Mouse (Mus musculus) MEL (cell line): ENCODE data around the gene Tdp1. TPM values are rescaled to one million over a fixed set of nuclear protein-coding genes. Genes with fewer than 3 reads are reported as not detected.

Experiments
- DNase-seq: peaks from one replicate; pipeline ENCODE4 v3.0.0; 2011; ENCODE audit warnings: low read depth, low spot score
- H3K27ac ChIP-seq: 2 replicates; pipeline ENCODE4 v1.5.1; 2012; ENCODE audit warnings: low read depth, mild to moderate bottlenecking, control low read depth, low read length, moderate library complexity; ENCODE audit not compliant: control insufficient read depth
- H3K27me3 ChIP-seq, 2 experiments: fragments of 150-350 bp in 1 of 2; sonication (generic) in 1 of 2; 2 replicates each; pipeline ENCODE4 v1.6.1; 2012; ENCODE audit warnings: low read length in 2 of 2, mild to moderate bottlenecking in 2 of 2, improper control_type of control experiment in 1 of 2, moderate library complexity in 1 of 2; ENCODE audit not compliant: insufficient read depth in 2 of 2, control insufficient read depth in 1 of 2
- H3K36me3 ChIP-seq, 2 experiments: 2 replicates each; pipeline ENCODE4 v1.6.1; 2012 to 2014; ENCODE audit warnings: low read length in 2 of 2, improper control_type of control experiment in 1 of 2, inconsistent platforms in 1 of 2, mild to moderate bottlenecking in 1 of 2; ENCODE audit not compliant: insufficient read depth in 2 of 2, control insufficient read depth in 1 of 2
- H3K4me1 ChIP-seq, 2 experiments: fragments of 150-350 bp in 1 of 2; sonication (generic) in 1 of 2; 2 replicates each; pipeline ENCODE4 v1.6.1; 2012; ENCODE audit warnings: low read length in 2 of 2, improper control_type of control experiment in 1 of 2, mild to moderate bottlenecking in 1 of 2; ENCODE audit not compliant: insufficient read depth in 2 of 2, control insufficient read depth in 1 of 2
- H3K4me3 ChIP-seq, 2 experiments: fragments of 150-350 bp in 1 of 2; sonication (generic) in 1 of 2; 2 replicates each; pipeline ENCODE4 v1.5.1; 2012; ENCODE audit warnings: low read depth in 2 of 2, low read length in 2 of 2, mild to moderate bottlenecking in 2 of 2, moderate library complexity in 2 of 2, control low read depth in 1 of 2, improper control_type of control experiment in 1 of 2; ENCODE audit not compliant: control insufficient read depth in 1 of 2, insufficient read depth in 1 of 2
- H3K79me2 ChIP-seq: 2 replicates; pipeline ENCODE4 v1.6.1; 2012; ENCODE audit warnings: mild to moderate bottlenecking, low read length, moderate library complexity; ENCODE audit not compliant: control insufficient read depth, poor library complexity, insufficient read depth
- H3K9ac ChIP-seq: 2 replicates; pipeline ENCODE4 v1.6.1; 2012; ENCODE audit warnings: low read depth, mild to moderate bottlenecking, control low read depth, low read length, moderate library complexity; ENCODE audit not compliant: control insufficient read depth, poor library complexity, severe bottlenecking
- H3K9me3 ChIP-seq: fragments of 150-350 bp; sonication (generic); replicated peaks from 2 replicates; pipeline ENCODE4 v1.6.1; 2012; ENCODE audit warnings: mild to moderate bottlenecking, low read length, improper control_type of control experiment, moderate library complexity; ENCODE audit not compliant: insufficient read depth
- BHLHE40 ChIP-seq: IDR thresholded peaks from 2 replicates; pipeline ENCODE4 v1.6.1; 2012; ENCODE audit warnings: low read depth, mild to moderate bottlenecking, inconsistent platforms, low read length, improper control_type of control experiment, borderline replicate concordance
- CHD1 ChIP-seq: IDR thresholded peaks from 2 replicates; pipeline ENCODE4 v1.6.1; 2012; ENCODE audit warnings: low read depth, mild to moderate bottlenecking, inconsistent platforms, low read length, improper control_type of control experiment
- CTCF ChIP-seq, 3 experiments: IDR thresholded peaks in 2 of 3; conservative IDR thresholded peaks in 1 of 3; 2 replicates each; pipeline ENCODE4 v1.5.1; 2011 to 2012; ENCODE audit warnings: low read length in 3 of 3, low read depth in 2 of 3, mild to moderate bottlenecking in 2 of 3, improper control_type of control experiment in 1 of 3, inconsistent platforms in 1 of 3, mixed read lengths in 1 of 3, moderate library complexity in 1 of 3; ENCODE audit not compliant: control insufficient read depth in 1 of 3, insufficient read depth in 1 of 3, poor library complexity in 1 of 3, severe bottlenecking in 1 of 3
- ETS1 ChIP-seq: IDR thresholded peaks from 2 replicates; pipeline ENCODE4 v1.6.1; 2012; ENCODE audit warnings: low read depth, mild to moderate bottlenecking, inconsistent platforms, low read length, improper control_type of control experiment, moderate library complexity
- MAFK ChIP-seq: IDR thresholded peaks from 2 replicates; pipeline ENCODE4 v1.6.1; 2011; ENCODE audit warnings: low read depth, mild to moderate bottlenecking, low read length, improper control_type of control experiment, borderline replicate concordance
- MAX ChIP-seq: IDR thresholded peaks from 2 replicates; pipeline ENCODE4 v1.6.1; 2011; ENCODE audit warnings: low read length, improper control_type of control experiment
- MAZ ChIP-seq: IDR thresholded peaks from 2 replicates; pipeline ENCODE4 v1.6.1; 2012; ENCODE audit warnings: low read depth, mild to moderate bottlenecking, inconsistent platforms, low read length, improper control_type of control experiment
- MXI1 ChIP-seq: IDR thresholded peaks from 2 replicates; pipeline ENCODE4 v1.6.1; 2011; ENCODE audit warnings: mild to moderate bottlenecking, low read depth, low read length, improper control_type of control experiment
- MYB ChIP-seq: IDR thresholded peaks from 2 replicates; pipeline ENCODE4 v1.6.1; 2011; ENCODE audit warnings: mild to moderate bottlenecking, low read depth, low read length, improper control_type of control experiment
- MYC ChIP-seq: IDR thresholded peaks from 2 replicates; pipeline ENCODE4 v1.6.1; 2011; ENCODE audit warnings: low read depth, mild to moderate bottlenecking, low read length, improper control_type of control experiment, moderate library complexity
- NELFE ChIP-seq: IDR thresholded peaks from 2 replicates; pipeline ENCODE4 v1.6.1; 2011; ENCODE audit warnings: low read depth, low read length, improper control_type of control experiment
- NRF1 ChIP-seq: IDR thresholded peaks from 2 replicates; pipeline ENCODE4 v1.6.1; 2014; ENCODE audit warnings: low read depth, mild to moderate bottlenecking, inconsistent platforms, low read length, improper control_type of control experiment, moderate library complexity; ENCODE audit not compliant: poor library complexity, insufficient read depth, severe bottlenecking
- POLR2AphosphoS5 ChIP-seq: IDR thresholded peaks from 2 replicates; pipeline ENCODE4 v1.6.1; 2012; ENCODE audit warnings: low read depth, borderline replicate concordance, mild to moderate bottlenecking, inconsistent platforms, low read length, moderate library complexity, mixed read lengths
- RCOR1 ChIP-seq: IDR thresholded peaks from 2 replicates; pipeline ENCODE4 v1.6.1; 2012; ENCODE audit warnings: low read depth, mild to moderate bottlenecking, inconsistent platforms, low read length, improper control_type of control experiment
- SMC3 ChIP-seq: IDR thresholded peaks from 2 replicates; pipeline ENCODE4 v1.6.1; 2011; ENCODE audit warnings: low read depth, low read length, improper control_type of control experiment
- TBP ChIP-seq: IDR thresholded peaks from 2 replicates; pipeline ENCODE4 v1.8.0; 2011; ENCODE audit warnings: low read depth, low read length, improper control_type of control experiment
- ZKSCAN1 ChIP-seq: IDR thresholded peaks from 2 replicates; pipeline ENCODE4 v1.6.1; 2012; ENCODE audit warnings: low read depth, mild to moderate bottlenecking, inconsistent platforms, low read length, improper control_type of control experiment, moderate library complexity
- ZMIZ1 ChIP-seq: IDR thresholded peaks from 2 replicates; pipeline ENCODE4 v1.6.1; 2012; ENCODE audit warnings: low read depth, mild to moderate bottlenecking, inconsistent platforms, low read length, improper control_type of control experiment, moderate library complexity
- polyA plus RNA-seq, 2 experiments: library from polyadenylated mRNA; stranded (reverse) in 1 of 2; unstranded in 1 of 2; fragments of >175 nt in 1 of 2; fragments of >200 nt in 1 of 2; gene quantifications; 2 replicates each; pipeline versions ENCODE4 v1.2.1 to v1.2.4; 2012; ENCODE audit warnings: low replicate concordance in 2 of 2, low read depth in 1 of 2; ENCODE audit not compliant: insufficient read length in 2 of 2, insufficient read depth in 1 of 2, missing spikeins in 1 of 2
- total RNA-seq: library from RNA; depleted of rRNA; stranded (reverse); fragments of 300-350 nt; gene quantifications from 2 replicates; pipeline ENCODE4 v1.2.3, GENCODE M21; 2012

Tdp1 gene
- total and polyA plus RNA-seq, 3 experiments, result 33.2 to 142 (median 94.3) TPM

DNA sequence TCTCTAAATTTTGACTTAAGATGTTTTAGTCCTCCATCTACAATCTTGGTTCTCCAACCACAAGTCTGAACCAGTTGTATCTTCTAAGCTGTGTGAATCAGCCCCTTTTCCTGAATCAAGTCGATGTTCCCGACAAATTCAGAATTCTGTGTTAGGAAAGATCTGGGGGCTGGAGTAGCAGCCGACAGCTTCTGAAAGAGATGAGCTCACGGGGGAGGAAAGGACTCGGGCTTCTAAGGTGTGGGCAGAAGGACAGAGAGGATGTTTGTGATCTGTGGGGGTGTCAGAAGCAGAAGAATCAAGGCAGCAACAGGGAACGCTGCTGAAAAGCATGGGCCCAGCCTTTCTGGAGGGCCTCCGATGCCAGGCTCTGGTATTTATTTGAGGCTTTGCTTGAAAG, 44.0 kb downstream of the Tdp1 start:
- no peak overlapping the region for H3K27ac ChIP-seq
- no peaks in the 10 kb centered on the region for H3K4me1 ChIP-seq
- no peaks in the 10 kb centered on the region for H3K79me2 ChIP-seq
- no peaks in the 10 kb centered on the region for H3K9me3 ChIP-seq
- no peaks in the 10 kb centered on the region for H3K27me3 ChIP-seq
- peaks cover 0 to under 1% of the 10 kb centered on the region in 2 experiments; a peak in 1 of 4 replicates for H3K36me3 ChIP-seq
- DNase-seq, result no peak
- TF ChIP-seq MAFK (no peak), SMC3 (no peak), CHD1 (no peak), MXI1 (no peak), ETS1 (no peak), TBP (no peak), NRF1 (no peak), NELFE (no peak), ZKSCAN1 (no peak), MYC (no peak), MAZ (no peak)
- no peak overlapping the region for H3K9ac ChIP-seq
- no peak overlapping the region for H3K4me3 ChIP-seq

DNA sequence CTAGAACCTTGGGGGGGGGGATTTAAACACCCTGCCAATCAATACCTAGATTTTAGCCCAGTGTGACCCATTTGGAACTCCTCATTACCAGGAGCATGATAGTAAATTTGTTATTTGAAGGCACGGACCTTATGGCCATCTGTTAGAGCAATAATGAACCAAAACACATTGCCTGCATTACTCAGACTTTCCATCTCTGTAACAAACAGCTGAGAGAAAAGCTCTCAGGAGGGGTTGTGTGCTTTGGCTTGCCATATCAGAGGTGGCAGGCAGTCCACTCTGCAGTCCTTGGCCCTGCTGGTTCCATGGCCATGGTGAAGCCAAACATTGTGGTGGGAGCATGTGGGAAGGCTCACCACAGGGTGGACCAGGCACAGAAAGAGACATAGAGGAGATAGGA, 44.8 kb downstream of the Tdp1 start:
- no peaks in the 10 kb centered on the region; a peak in 1 of 4 replicates for H3K36me3 ChIP-seq
- H3K9ac ChIP-seq, result no peak overlapping the region
- no peak overlapping the region for H3K4me3 ChIP-seq
- H3K4me1 ChIP-seq, result no peaks in the 10 kb centered on the region
- H3K9me3 ChIP-seq, result no peaks in the 10 kb centered on the region
- no peak for DNase-seq
- H3K27me3 ChIP-seq, result no peaks in the 10 kb centered on the region
- no peaks in the 10 kb centered on the region for H3K79me2 ChIP-seq
- TF ChIP-seq MYB, result no peak
- TF ChIP-seq POLR2AphosphoS5, result no peak
- no peak for TF ChIP-seq CTCF (IDR thresholded peaks at IDR 0.05 in 2 of 3, conservative IDR thresholded peaks at IDR 0.05 in 1 of 3; ENCODE audit: control insufficient read depth in 1 of 3, insufficient read depth in 1 of 3, low read depth in 2 of 3, low read length in 3 of 3, poor library complexity in 1 of 3, severe bottlenecking in 1 of 3)
- no peak for TF ChIP-seq MAX
- no peak for TF ChIP-seq BHLHE40
- TF ChIP-seq ZMIZ1, result no peak
- no peak for TF ChIP-seq RCOR1
- no peak for TF ChIP-seq MAFK
- TF ChIP-seq NELFE, result no peak
- TF ChIP-seq, all 39 proteins: peak for 0
- H3K27ac ChIP-seq, result no peak overlapping the region
